Mouse (Mus musculus) kidney, embryonic 16.5 days (tissue): ENCODE measurements around the gene Smg6. TPM values are rescaled to one million over a fixed set of nuclear protein-coding genes. Genes with fewer than 3 reads are reported as not detected.

Source experiments
- ATAC-seq: fragments of 200-750 bp; cut with Nextera tagmentation; 2 replicates; pipeline ENCODE4 v1.8.0; 2017; ENCODE audit warnings: moderate TSS enrichment; ENCODE audit not compliant: low FRiP score, low TSS enrichment
- H3K27ac ChIP-seq: fragments of 300-500 bp; sonication (generic); 2 replicates; pipeline ENCODE4 v1.5.1; 2014; ENCODE audit warnings: low read length
- H3K27me3 ChIP-seq: fragments of 300-500 bp; sonication (generic); 2 replicates; pipeline ENCODE4 v1.6.1; 2014; ENCODE audit warnings: low read length, control low read depth, mixed read lengths; ENCODE audit not compliant: insufficient read depth
- H3K36me3 ChIP-seq: fragments of 300-500 bp; sonication (generic); 2 replicates; pipeline ENCODE4 v1.6.1; 2014; ENCODE audit warnings: low read length, control low read depth, mixed read lengths; ENCODE audit not compliant: insufficient read depth
- H3K4me1 ChIP-seq: fragments of 300-500 bp; sonication (generic); 2 replicates; pipeline ENCODE4 v1.6.1; 2014; ENCODE audit warnings: low read length, control low read depth, mixed read lengths; ENCODE audit not compliant: insufficient read depth
- H3K4me2 ChIP-seq: fragments of 300-500 bp; sonication (generic); replicated peaks from 2 replicates; pipeline ENCODE4 v1.6.1; 2014; ENCODE audit warnings: low read depth, low read length
- H3K4me3 ChIP-seq: fragments of 300-500 bp; sonication (generic); 2 replicates; pipeline ENCODE4 v1.5.1; 2014; ENCODE audit warnings: mild to moderate bottlenecking, low read length
- H3K9ac ChIP-seq: fragments of 300-500 bp; sonication (generic); replicated peaks from 2 replicates; pipeline ENCODE4 v1.6.1; 2014; ENCODE audit warnings: low read length
- H3K9me3 ChIP-seq: fragments of 300-500 bp; sonication (generic); 2 replicates; pipeline ENCODE4 v1.6.1; 2016; ENCODE audit warnings: low read length, control low read depth
- WGBS: fragments of 180-500 bp; shearing (Covaris S2); extraction: QIAGEN DNeasy Blood & Tissue Kit; methylation state at CpG from one replicate; pipeline ENCODE4 v1.1.7; 2014; 5-methylcytosine and 5-hydroxymethylcytosine counted together
- polyA plus RNA-seq: library from polyadenylated mRNA; unstranded; fragments of >200 nt; fragmentation: Nextera tagmentation; extraction: Ambion mirVana; gene quantifications from 2 replicates; pipeline ENCODE4 v1.2.1, GENCODE M21; 2015

Gene Smg6
- polyA plus RNA-seq, 1 experiment from 2014 or later: 17.9 TPM

GRCm38 (mm10) chr11:75108909-75109308 is 183.3 kb downstream of the Smg6 start:
- Histone ChIP-seq H3K4me3 (no peak overlapping the region), H3K4me2 (no peak overlapping the region), H3K36me3 (no peaks in the 10 kb centered on the region), H3K27me3 (no peaks in the 10 kb centered on the region), H3K9me3 (no peaks in the 10 kb centered on the region), H3K27ac (no peak overlapping the region), H3K9ac (no peak overlapping the region), H3K4me1 (no peaks in the 10 kb centered on the region)
- no peak for ATAC-seq

DNA sequence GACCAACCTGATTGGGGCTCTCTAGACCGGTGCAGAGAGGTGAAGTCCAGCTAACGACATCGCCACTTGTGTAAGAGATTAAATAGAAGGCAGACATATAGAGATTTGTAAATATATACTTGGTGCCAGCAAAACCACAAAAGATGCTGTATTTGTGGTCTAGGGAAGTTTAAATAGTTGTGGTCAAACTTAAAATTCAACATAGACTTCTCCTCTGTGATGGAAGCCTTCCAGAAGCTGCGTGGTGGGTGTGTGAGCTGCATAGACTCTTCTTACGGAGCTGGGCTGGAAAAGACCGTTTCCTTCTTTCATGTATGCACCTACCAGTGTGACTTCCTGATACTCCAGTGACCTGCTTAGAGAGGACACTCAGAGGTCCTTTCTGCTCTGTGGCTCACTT is 190.8 kb downstream of the Smg6 start:
- Histone ChIP-seq H3K27ac (no peak overlapping the region), H3K9me3 (no peaks in the 10 kb centered on the region), H3K4me2 (no peak overlapping the region), H3K4me1 (0 out of 2 replicates have a peak, but pooled peaks cover 8% of the 10 kb centered on the region), H3K4me3 (no peak overlapping the region), H3K27me3 (no peaks in the 10 kb centered on the region), H3K9ac (no peak overlapping the region), H3K36me3 (no peaks in the 10 kb centered on the region)
- ATAC-seq: no peak
- WGBS: 72% methylated on average over 6 of the region's 6 CpGs

DNA sequence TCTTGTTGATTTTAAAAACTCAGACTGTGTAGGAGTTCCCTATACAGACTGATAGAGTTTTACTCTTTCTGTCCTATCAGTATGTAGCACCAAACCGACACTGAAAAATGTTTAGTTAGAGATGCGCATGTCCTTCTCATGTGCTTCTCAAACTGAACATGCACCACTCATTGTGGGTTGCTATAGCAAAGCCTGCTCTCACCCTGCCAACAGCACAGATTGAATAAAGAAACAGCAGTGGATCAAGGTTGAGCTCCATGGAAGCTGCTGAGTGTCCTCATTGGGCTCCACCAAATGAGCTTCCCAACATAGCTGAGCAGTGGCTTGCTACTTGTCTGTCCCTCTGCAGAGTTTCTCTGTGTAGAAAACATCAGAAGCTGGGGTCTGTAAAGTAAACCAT is 192.5 kb downstream of the Smg6 start:
- ATAC-seq: no peak
- WGBS: 81% methylated on average over 2 of the region's 2 CpGs

GRCm38 (mm10) chr11:75119298-75119697 is 193.7 kb downstream of the Smg6 start:
- no peaks in the 10 kb centered on the region for H3K36me3 ChIP-seq
- no peak overlapping the region for H3K4me3 ChIP-seq
- H3K9me3 ChIP-seq: no peaks in the 10 kb centered on the region
- H3K27me3 ChIP-seq: no peaks in the 10 kb centered on the region
- H3K9ac ChIP-seq: no peak overlapping the region
- no peak for ATAC-seq
- H3K4me1 ChIP-seq: 0 out of 2 replicates have a peak, but pooled peaks cover 8% of the 10 kb centered on the region
- no peak overlapping the region for H3K4me2 ChIP-seq
- 88% methylated on average over 2 of the region's 2 CpGs for WGBS
- no peak overlapping the region for H3K27ac ChIP-seq

More for the DNA sequence above, 192.5 kb downstream of the Smg6 start:
- no peak overlapping the region for H3K4me3 ChIP-seq
- H3K27me3 ChIP-seq: no peaks in the 10 kb centered on the region
- no peak overlapping the region for H3K27ac ChIP-seq
- no peaks in the 10 kb centered on the region for H3K36me3 ChIP-seq
- H3K4me1 ChIP-seq: 0 out of 2 replicates have a peak, but pooled peaks cover 8% of the 10 kb centered on the region
- H3K9ac ChIP-seq: no peak overlapping the region
- H3K4me2 ChIP-seq: no peak overlapping the region
- no peaks in the 10 kb centered on the region for H3K9me3 ChIP-seq

GRCm38 (mm10) chr11:75119841-75120240 is 194.2 kb downstream of the Smg6 start:
- Histone ChIP-seq H3K9ac (no peak overlapping the region), H3K9me3 (no peaks in the 10 kb centered on the region), H3K27ac (no peak overlapping the region), H3K27me3 (no peaks in the 10 kb centered on the region), H3K36me3 (no peaks in the 10 kb centered on the region), H3K4me2 (no peak overlapping the region), H3K4me3 (no peak overlapping the region), H3K4me1 (0 out of 2 replicates have a peak, but pooled peaks cover 8% of the 10 kb centered on the region)
- 78% methylated on average over 3 of the region's 3 CpGs for WGBS
- no peak for ATAC-seq

DNA sequence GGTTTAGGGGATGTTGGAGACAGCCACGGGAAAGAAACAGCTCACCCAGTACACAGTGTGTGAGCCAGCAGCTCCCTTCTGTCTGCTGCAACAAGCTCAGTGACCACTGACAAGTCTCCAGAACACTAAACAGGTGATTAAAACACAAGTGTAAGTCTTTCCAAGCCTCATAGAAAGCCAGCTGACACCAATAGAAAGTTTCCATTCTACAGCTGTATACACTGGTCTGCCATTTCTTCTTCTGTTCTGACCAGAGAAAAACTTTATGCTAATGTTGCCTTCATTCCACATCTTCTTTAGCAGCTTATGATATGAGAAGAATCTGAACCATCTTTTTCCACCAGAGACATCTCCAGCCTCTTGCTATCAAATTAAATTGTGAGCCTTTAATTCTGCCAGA is 195.7 kb downstream of the Smg6 start:
- 67% methylated on average over 1 of the region's 1 CpGs for WGBS
- no peaks in the 10 kb centered on the region for H3K9me3 ChIP-seq
- H3K27ac ChIP-seq: no peak overlapping the region
- H3K4me2 ChIP-seq: no peak overlapping the region
- H3K9ac ChIP-seq: no peak overlapping the region
- no peak for ATAC-seq
- H3K4me1 ChIP-seq: no peaks in the 10 kb centered on the region
- H3K4me3 ChIP-seq: no peak overlapping the region
- no peaks in the 10 kb centered on the region for H3K27me3 ChIP-seq
- H3K36me3 ChIP-seq: no peaks in the 10 kb centered on the region

DNA sequence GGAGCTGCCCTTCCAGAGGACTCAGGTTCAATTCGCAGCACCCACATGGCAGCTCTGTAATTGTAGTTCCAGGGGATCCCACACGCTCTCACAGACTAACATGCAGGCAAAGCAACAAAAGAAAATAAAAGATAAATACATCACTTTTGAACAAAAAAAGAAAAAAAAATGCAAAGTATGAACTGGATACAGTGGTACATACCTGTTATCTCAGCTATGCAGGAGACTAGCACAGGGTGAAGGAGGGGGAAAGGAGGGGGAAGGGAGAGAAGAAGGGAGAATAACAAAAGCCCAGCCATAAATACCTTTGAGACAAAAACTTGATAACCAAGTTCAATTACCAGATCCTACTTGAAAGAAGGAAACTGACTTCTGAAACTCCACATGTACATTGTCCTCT is 198.8 kb downstream of the Smg6 start:
- H3K27ac ChIP-seq: no peak overlapping the region
- H3K36me3 ChIP-seq: 0 out of 2 replicates have a peak, but pooled peaks cover 4% of the 10 kb centered on the region
- no peaks in the 10 kb centered on the region for H3K9me3 ChIP-seq
- no peak overlapping the region for H3K9ac ChIP-seq
- H3K4me3 ChIP-seq: no peak overlapping the region
- WGBS: 90% methylated on average over 2 of the region's 2 CpGs
- H3K4me2 ChIP-seq: no peak overlapping the region
- ATAC-seq: no peak
- no peaks in the 10 kb centered on the region for H3K4me1 ChIP-seq
- H3K27me3 ChIP-seq: no peaks in the 10 kb centered on the region

- H3K27ac ChIP-seq: no peak overlapping the region
- no peaks in the 10 kb centered on the region for H3K27me3 ChIP-seq
- H3K9ac ChIP-seq: no peak overlapping the region
- 0 out of 2 replicates have a peak, but pooled peaks cover 4% of the 10 kb centered on the region for H3K36me3 ChIP-seq
- no peaks in the 10 kb centered on the region for H3K4me1 ChIP-seq
- no peak overlapping the region for H3K4me2 ChIP-seq
- no peak for ATAC-seq
- H3K9me3 ChIP-seq: no peaks in the 10 kb centered on the region
- H3K4me3 ChIP-seq: no peak overlapping the region
- WGBS: 92% methylated on average over 3 of the region's 3 CpGs
These were observed 200.8 kb downstream of the Smg6 start for GRCm38 (mm10) chr11:75126384-75126783.

DNA sequence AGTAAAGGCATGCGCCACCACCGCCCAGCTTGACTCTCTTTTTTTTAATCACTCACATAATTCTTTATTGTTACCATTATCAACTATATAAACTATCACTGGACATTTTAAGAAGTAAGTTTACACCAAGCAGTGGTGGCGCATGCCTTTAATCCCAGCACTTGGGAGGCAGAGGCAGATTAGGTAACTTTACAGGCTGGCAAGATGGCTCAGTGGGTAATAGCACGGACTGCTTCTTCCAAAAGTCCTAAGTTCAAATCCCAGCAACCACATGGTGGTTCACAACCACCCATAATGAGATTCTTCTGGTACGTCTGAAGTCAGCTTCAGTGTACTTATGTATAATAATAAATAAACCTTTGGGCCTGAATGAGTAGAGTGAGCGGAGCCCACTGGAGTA is 203.9 kb downstream of the Smg6 start:
- WGBS: 95% methylated on average over 6 of the region's 6 CpGs
- Histone ChIP-seq H3K9ac (no peak overlapping the region), H3K9me3 (no peaks in the 10 kb centered on the region), H3K36me3 (0 out of 2 replicates have a peak, but pooled peaks cover 4% of the 10 kb centered on the region), H3K27me3 (no peaks in the 10 kb centered on the region), H3K4me1 (peaks cover 13% of the 10 kb centered on the region), H3K4me3 (no peak overlapping the region), H3K27ac (no peak overlapping the region), H3K4me2 (no peak overlapping the region)
- ATAC-seq: no peak

DNA sequence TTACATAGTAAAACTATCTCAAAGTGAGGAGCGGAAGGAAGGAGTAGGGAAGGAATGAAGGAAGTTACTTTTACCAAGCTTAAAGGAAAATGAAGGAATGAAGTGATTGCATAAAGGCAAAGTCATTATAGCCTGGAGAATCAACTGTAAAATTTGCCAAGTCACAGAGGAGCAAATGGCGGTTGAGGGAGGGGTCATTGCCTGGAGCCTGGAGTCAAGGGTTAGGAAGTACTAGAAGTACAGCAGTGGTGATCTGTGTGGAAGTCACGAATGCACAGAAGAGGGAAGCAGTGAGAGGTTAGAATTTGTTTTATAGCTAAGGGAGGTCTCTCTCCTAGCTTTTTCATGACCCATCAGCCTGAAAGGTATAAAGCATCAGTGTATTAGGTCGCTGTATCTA is 205.7 kb downstream of the Smg6 start:
- 67% methylated on average over 4 of the region's 4 CpGs for WGBS
- no peak for ATAC-seq

More for the DNA sequence above, 205.7 kb downstream of the Smg6 start:
- no peak overlapping the region for H3K27ac ChIP-seq
- H3K9ac ChIP-seq: no peak overlapping the region
- no peak overlapping the region for H3K4me3 ChIP-seq
- H3K4me2 ChIP-seq: no peak overlapping the region
- peaks cover 22% of the 10 kb centered on the region for H3K4me1 ChIP-seq
- no peaks in the 10 kb centered on the region for H3K9me3 ChIP-seq
- 0 out of 2 replicates have a peak, but pooled peaks cover 4% of the 10 kb centered on the region for H3K36me3 ChIP-seq
- no peaks in the 10 kb centered on the region for H3K27me3 ChIP-seq
